Mouse (Mus musculus) lung, adult 2 months (tissue): ENCODE measurements around the gene Ndufb3.

Experiments
- CTCF ChIP-seq: fragments of 200-500 bp; IDR thresholded peaks from 2 replicates; pipeline ENCODE4 v1.5.1; 2011; ENCODE audit warnings: mild to moderate bottlenecking, low read length, control low read depth; ENCODE audit not compliant: insufficient read depth
- POLR2A ChIP-seq: fragments of 200-500 bp; IDR thresholded peaks from 2 replicates; pipeline ENCODE4 v1.6.1; 2011; ENCODE audit warnings: low read depth, mild to moderate bottlenecking, control low read depth, low read length, borderline replicate concordance; ENCODE audit errors: extremely low read depth

DNA sequence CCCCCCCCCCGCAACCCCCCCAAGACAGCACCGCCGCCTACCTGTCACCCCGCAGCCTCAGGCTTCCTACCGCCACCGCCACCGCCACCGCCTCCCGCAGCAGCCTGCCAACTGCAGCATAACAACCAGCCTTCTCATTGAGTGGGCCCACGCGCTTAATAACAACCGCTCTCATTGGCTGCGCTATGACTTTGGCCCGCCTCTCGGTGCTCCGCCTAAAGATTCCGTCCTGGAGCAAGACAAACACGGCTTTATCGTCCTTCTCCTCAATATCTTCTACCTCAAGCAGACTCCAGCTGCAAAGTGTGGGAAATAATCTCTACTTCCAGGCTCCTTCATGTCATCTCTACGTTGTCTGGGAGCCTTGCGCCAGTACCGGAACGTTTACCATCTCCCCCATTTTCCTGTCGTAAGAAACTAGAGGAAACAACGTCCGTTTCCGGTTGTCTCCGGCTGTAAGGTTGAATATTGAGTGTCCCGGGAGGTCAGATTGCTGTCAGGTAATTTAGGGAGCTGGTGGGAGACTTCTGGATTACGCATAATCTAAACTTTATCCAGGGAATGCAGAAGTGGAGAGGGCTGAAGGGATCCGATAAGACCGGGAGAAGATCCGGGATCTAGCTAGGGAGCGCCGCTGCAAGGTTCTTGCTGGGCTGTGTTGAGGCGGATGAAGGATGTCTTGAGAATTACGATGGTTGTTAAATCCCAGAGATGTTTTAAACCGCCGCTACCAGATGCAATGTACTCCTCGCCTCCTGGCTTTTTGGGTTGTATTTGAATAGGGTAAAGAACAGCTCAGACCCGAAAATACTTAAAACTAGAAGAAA, at the start of gene Ndufb3, which contains the start of gene Fam126b:
- TF ChIP-seq CTCF (no peak), POLR2A (peak; percentile 83; the same call in 1 of the 2 replicates)
